ENCODE assay signal across 8 mouse cellular contexts in genomic region chr2:80638364-80639241, GRCm38 (mm10). TPM values are rescaled to one million over a fixed set of nuclear protein-coding genes. Genes with fewer than 3 reads are reported as not detected.
A peak's percentile ranks its signal among the peaks of the same experiment; 100 is the strongest.
DNase-seq lines count a peak whose midpoint lies in the region; ATAC-seq lines count a peak whose summit lies in the region.

No protein-coding gene starts in this region.

- no peaks in the 10 kb centered on the region for H3K27me3 ChIP-seq in forebrain, embryonic 10.5 days (ENCODE audit: poor library complexity, severe bottlenecking)
- H3K27me3 ChIP-seq in heart, embryonic 16.5 days (ENCODE audit: control insufficient read depth, insufficient read depth, low read length) = no peaks in the 10 kb centered on the region
- H3K27me3 ChIP-seq in liver, embryonic 15.5 days = no peaks in the 10 kb centered on the region
- no peaks in the 10 kb centered on the region for H3K27me3 ChIP-seq in neural tube, embryonic 12.5 days (replicated peaks)

- peak overlapping the region; percentile 78 for H3K4me2 ChIP-seq in heart, embryonic 16.5 days (ENCODE audit: low read depth, low read length)
- H3K4me2 ChIP-seq in liver, embryonic 15.5 days = peak overlapping the region; percentile 70
- H3K4me2 ChIP-seq in neural tube, embryonic 12.5 days (replicated peaks) = peak overlapping the region; percentile 65

- peak overlapping the region; percentile 80 for H3K9ac ChIP-seq in heart, embryonic 16.5 days (ENCODE audit: low read length)
- H3K9ac ChIP-seq in liver, embryonic 15.5 days = peak overlapping the region; percentile 81
- peak overlapping the region; percentile 68 for H3K9ac ChIP-seq in neural tube, embryonic 12.5 days

- peaks cover 9% of the 10 kb centered on the region for H3K4me1 ChIP-seq in forebrain, embryonic 10.5 days
- peaks cover 7% of the 10 kb centered on the region for H3K4me1 ChIP-seq in heart, embryonic 16.5 days (ENCODE audit: control insufficient read depth, insufficient read depth, low read length)
- peaks cover 9% of the 10 kb centered on the region for H3K4me1 ChIP-seq in liver, embryonic 15.5 days (replicated peaks)
- peaks cover 8% of the 10 kb centered on the region for H3K4me1 ChIP-seq in neural tube, embryonic 12.5 days

- DNase-seq in CD8-positive naive resting alpha-beta T cell, adult 2 months (ENCODE audit: low read depth in 2 of 2, low spot score in 2 of 2) = peak; percentile 81
- DNase-seq in c-Kit-positive CD71-negative TER-119-negative erythroid progenitor cells, embryonic 14.5 days (ENCODE audit: low read depth) = peak; percentile 78
- DNase-seq in forebrain, embryonic 10.5 days (ENCODE audit: extremely low spot score, low spot score) = peak; percentile 89
- peak; percentile 93 to 94 for DNase-seq in kidney, postnatal 36 days
- DNase-seq in telencephalon, adult 2 months (ENCODE audit: low read depth, low spot score) = peak; percentile 87

- ATAC-seq in heart, embryonic 16.5 days (replicated peaks; ENCODE audit: extremely low read depth, insufficient read depth, low FRiP score) = peak; percentile 95
- ATAC-seq in liver, embryonic 15.5 days (ENCODE audit: insufficient read depth) = peak; percentile 94
- peak; percentile 98 for ATAC-seq in neural tube, embryonic 12.5 days (ENCODE audit: low FRiP score, low read depth)

- H3K4me3 ChIP-seq in forebrain, embryonic 10.5 days = peak overlapping the region; percentile 83
- peak overlapping the region; percentile 80 for H3K4me3 ChIP-seq in heart, embryonic 16.5 days (ENCODE audit: low read length)
- peak overlapping the region; percentile 96 for H3K4me3 ChIP-seq in liver, embryonic 15.5 days (replicated peaks)
- peak overlapping the region; percentile 87 for H3K4me3 ChIP-seq in neural tube, embryonic 12.5 days

- under 1% methylated on average over 45 of the region's 45 CpGs for WGBS in forebrain, embryonic 10.5 days
- under 1% methylated on average over 45 of the region's 45 CpGs for WGBS in heart, embryonic 16.5 days
- under 1% methylated on average over 45 of the region's 45 CpGs for WGBS in liver, embryonic 15.5 days (ENCODE audit: insufficient replicate concordance)
- WGBS in neural tube, embryonic 12.5 days = under 1% methylated on average over 45 of the region's 45 CpGs

- H3K27ac ChIP-seq in forebrain, embryonic 10.5 days = peak overlapping the region; percentile 91
- H3K27ac ChIP-seq in heart, embryonic 16.5 days (ENCODE audit: low read length) = peak overlapping the region; percentile 45
- peak overlapping the region; percentile 84 for H3K27ac ChIP-seq in liver, embryonic 15.5 days (replicated peaks)
- no peak overlapping the region for H3K27ac ChIP-seq in neural tube, embryonic 12.5 days

- no peaks in the 10 kb centered on the region for H3K9me3 ChIP-seq in forebrain, embryonic 10.5 days
- no peaks in the 10 kb centered on the region for H3K9me3 ChIP-seq in heart, embryonic 16.5 days (replicated peaks; ENCODE audit: control insufficient read depth, low read length)
- no peaks in the 10 kb centered on the region for H3K9me3 ChIP-seq in liver, embryonic 15.5 days (replicated peaks)
- H3K9me3 ChIP-seq in neural tube, embryonic 12.5 days = no peaks in the 10 kb centered on the region

- peaks cover 30% of the 10 kb centered on the region for H3K36me3 ChIP-seq in forebrain, embryonic 10.5 days (replicated peaks)
- peaks cover 4% of the 10 kb centered on the region for H3K36me3 ChIP-seq in heart, embryonic 16.5 days (ENCODE audit: control insufficient read depth, insufficient read depth)
- peaks cover 12% of the 10 kb centered on the region for H3K36me3 ChIP-seq in liver, embryonic 15.5 days (replicated peaks)
- H3K36me3 ChIP-seq in neural tube, embryonic 12.5 days = peaks cover 9% of the 10 kb centered on the region

RNA-seq across cellular contexts. Expression of gene Nup35, which starts 21.6 kb away (rescaled TPM):
- polyA plus RNA-seq in forebrain, embryonic 10.5 days (2016; fragmentation: Nextera tagmentation; extraction: Ambion mirVana) = 68.4 and 69.2 TPM in 2 replicates
- polyA plus RNA-seq in heart, embryonic 16.5 days (2015; fragmentation: Nextera tagmentation; extraction: Ambion mirVana) = 22.6 and 24.1 TPM in 2 replicates
- 27.2 and 27.9 TPM in 2 replicates for polyA plus RNA-seq in liver, embryonic 15.5 days (2015; fragmentation: Nextera tagmentation; extraction: Ambion mirVana)
- 55.4 and 58.0 TPM in 2 replicates for polyA plus RNA-seq in neural tube, embryonic 12.5 days (2016; fragmentation: Nextera tagmentation; extraction: Ambion mirVana)

RNA-seq across cellular contexts. Expression of gene Dusp19, which starts 21.8 kb away (rescaled TPM):
- 15.0 and 15.5 TPM in 2 replicates for polyA plus RNA-seq in forebrain, embryonic 10.5 days (2016; fragmentation: Nextera tagmentation; extraction: Ambion mirVana)
- 9.3 and 10.3 TPM in 2 replicates for polyA plus RNA-seq in heart, embryonic 16.5 days (2015; fragmentation: Nextera tagmentation; extraction: Ambion mirVana)
- polyA plus RNA-seq in liver, embryonic 15.5 days (2015; fragmentation: Nextera tagmentation; extraction: Ambion mirVana) = 4.3 and 5.1 TPM in 2 replicates
- polyA plus RNA-seq in neural tube, embryonic 12.5 days (2016; fragmentation: Nextera tagmentation; extraction: Ambion mirVana) = 16.8 and 17.3 TPM in 2 replicates

RNA-seq across cellular contexts. Expression of gene Nckap1, which starts 57.4 kb away (rescaled TPM):
- 55.1 and 60.6 TPM in 2 replicates for polyA plus RNA-seq in forebrain, embryonic 10.5 days (2016; fragmentation: Nextera tagmentation; extraction: Ambion mirVana)
- 40.2 and 52.6 TPM in 2 replicates for polyA plus RNA-seq in heart, embryonic 16.5 days (2015; fragmentation: Nextera tagmentation; extraction: Ambion mirVana)
- polyA plus RNA-seq in liver, embryonic 15.5 days (2015; fragmentation: Nextera tagmentation; extraction: Ambion mirVana) = 12.9 and 14.7 TPM in 2 replicates
- polyA plus RNA-seq in neural tube, embryonic 12.5 days (2016; fragmentation: Nextera tagmentation; extraction: Ambion mirVana) = 103 and 119 TPM in 2 replicates
